Mouse (Mus musculus) C2C12 (cell line): ENCODE results near the gene Tmem245.

Source experiments
- CTCF ChIP-seq: IDR thresholded peaks from one replicate; pipeline ENCODE4 v1.5.1; 2011; ENCODE audit not compliant: control insufficient read depth, insufficient read depth, insufficient read length
- MAX ChIP-seq: IDR thresholded peaks from one replicate; pipeline ENCODE4 v1.6.1; 2011; ENCODE audit warnings: mild to moderate bottlenecking, control low read depth
- MYOD1 ChIP-seq: IDR thresholded peaks from one replicate; pipeline ENCODE4 v1.6.1; 2011; ENCODE audit warnings: low read depth; ENCODE audit not compliant: control insufficient read depth, insufficient read length
- USF1 ChIP-seq: IDR thresholded peaks from one replicate; pipeline ENCODE4 v1.6.1; 2011; ENCODE audit warnings: low read depth, mild to moderate bottlenecking, control low read depth, moderate library complexity

DNA sequence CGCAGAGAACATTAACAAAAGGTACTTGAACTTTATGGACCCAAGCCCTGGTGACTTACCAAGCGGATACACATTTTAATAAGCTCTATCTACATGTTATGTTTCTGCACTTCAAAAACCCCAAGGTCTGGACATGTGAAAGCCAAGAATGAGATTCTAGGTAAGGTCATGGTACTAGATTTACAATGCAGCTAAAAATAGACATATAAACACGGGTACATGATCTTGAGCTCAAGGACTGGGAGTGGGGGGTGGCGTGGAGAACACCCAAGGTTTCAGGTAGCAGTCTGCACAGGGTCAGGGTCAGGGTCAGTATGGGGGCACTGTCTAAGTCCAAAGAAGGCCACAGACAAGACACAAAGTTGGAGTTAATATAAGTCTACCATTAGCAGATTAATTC is 16.9 kb downstream of the Tmem245 start:
- no peak for TF ChIP-seq CTCF
- TF ChIP-seq MAX: no peak
- TF ChIP-seq USF1: no peak
- TF ChIP-seq MYOD1: no peak
